Mouse (Mus musculus) megakaryocyte, embryonic 14.5 days (primary cell): ENCODE results near the gene Myh7b.

Source experiments
- FLI1 ChIP-seq: IDR thresholded peaks from 2 replicates; pipeline ENCODE4 v1.6.1; 2012; ENCODE audit warnings: low read length, inconsistent platforms, mixed read lengths
- GATA1 ChIP-seq: IDR thresholded peaks from 3 replicates; pipeline ENCODE4 v1.6.1; 2012; ENCODE audit warnings: mixed read lengths, low read length, inconsistent platforms, borderline replicate concordance

DNA sequence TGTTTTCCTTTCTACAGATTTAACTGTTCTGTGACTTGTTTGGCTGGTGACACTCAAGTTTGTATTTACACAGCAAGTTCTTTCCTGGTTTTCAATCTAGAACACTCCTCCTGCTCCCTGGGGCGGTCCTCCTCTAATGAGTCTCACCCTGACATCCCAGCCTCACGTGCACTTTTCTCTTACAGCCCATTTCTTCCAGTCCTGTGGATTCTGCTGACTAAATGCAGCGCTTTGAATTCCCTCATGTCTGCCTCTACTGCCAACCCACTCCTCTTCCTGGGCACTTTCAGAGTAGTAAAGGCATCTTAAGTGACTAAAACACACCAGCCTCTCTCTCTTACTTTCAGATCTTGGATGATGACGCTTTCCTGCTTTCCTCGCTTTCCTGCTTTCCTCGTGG is 19.3 kb upstream of the Myh7b start:
- no peak for TF ChIP-seq GATA1
- TF ChIP-seq FLI1: no peak
